Mouse (Mus musculus) spleen, adult 2 months (tissue): ENCODE results near the gene Ldb2.

ENCODE experiments used
- CTCF ChIP-seq: fragments of 200-500 bp; IDR thresholded peaks from 2 replicates; pipeline ENCODE4 v1.5.1; 2011; ENCODE audit warnings: mild to moderate bottlenecking, inconsistent platforms; ENCODE audit not compliant: insufficient read depth, insufficient read length, insufficient replicate concordance; ENCODE audit errors: extremely low read depth
- POLR2A ChIP-seq: fragments of 200-500 bp; IDR thresholded peaks from 2 replicates; pipeline ENCODE4 v1.6.1; 2011; ENCODE audit warnings: low read depth, low read length, inconsistent platforms

DNA sequence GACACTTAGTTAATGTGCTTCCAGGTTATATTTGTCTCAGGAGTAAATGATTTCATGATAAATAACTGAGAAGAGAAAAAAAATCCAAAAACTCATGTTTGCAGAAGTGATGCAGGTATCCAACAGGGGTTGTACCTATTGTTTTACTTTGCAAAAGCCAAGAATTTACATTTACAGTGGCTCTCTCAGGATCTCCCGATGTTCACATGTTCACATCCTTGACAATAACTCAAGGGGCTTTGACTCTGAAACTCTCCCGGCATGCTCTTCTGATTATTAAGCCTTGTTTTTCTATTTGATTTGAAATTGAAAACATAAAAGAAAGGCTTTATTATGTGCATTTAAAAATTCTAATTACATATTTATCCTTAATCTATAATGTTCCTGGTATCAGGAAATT lies 260.8 kb downstream of the Ldb2 start:
- no peak for TF ChIP-seq CTCF
- no peak for TF ChIP-seq POLR2A
